In genomic region chr7:44441648-44442109, GRCm38 (mm10) we compare ENCODE assay signal across 9 mouse cellular contexts. TPM values are rescaled to one million over a fixed set of nuclear protein-coding genes. Genes with fewer than 3 reads are reported as not detected.
DNase-seq lines count a peak whose midpoint lies in the region; ATAC-seq and TF ChIP-seq lines count a peak whose summit lies in the region.
"Had no signal": no experiment of that assay in that cellular context is flagged by ENCODE, and none has a peak within 500 bp of the region (broad histone marks: within the 10 kb centered on the region; RNA-seq: fewer than 3 reads in every experiment).

No protein-coding gene starts in this region.

- peak overlapping the region; percentile 92 for H3K4me2 ChIP-seq in midbrain, embryonic 11.5 days

- peaks cover 58% of the 10 kb centered on the region for H3K4me1 ChIP-seq in hindbrain, embryonic 10.5 days (replicated peaks)
- H3K4me1 ChIP-seq in midbrain, embryonic 11.5 days (ENCODE audit: control insufficient read depth, insufficient read depth, low read length), result peaks cover 23% of the 10 kb centered on the region

- H3K27ac ChIP-seq in left cerebral cortex, adult 2 months, result peak overlapping the region; percentile 99
- H3K27ac ChIP-seq in hindbrain, embryonic 10.5 days, result peak overlapping the region; percentile 98
- H3K27ac ChIP-seq in midbrain, embryonic 11.5 days (ENCODE audit: low read depth, low read length), result peak overlapping the region; percentile 88

- H3K36me3 ChIP-seq in hindbrain, embryonic 10.5 days, result peaks cover 23% of the 10 kb centered on the region
- no peaks in the 10 kb centered on the region for H3K36me3 ChIP-seq in midbrain, embryonic 11.5 days (ENCODE audit: control insufficient read depth, insufficient read depth, low read length)
- H3K36me3 ChIP-seq: G1E had no signal

- no peaks in the 10 kb centered on the region for H3K9me3 ChIP-seq in hindbrain, embryonic 10.5 days
- no peaks in the 10 kb centered on the region for H3K9me3 ChIP-seq in midbrain, embryonic 11.5 days (ENCODE audit: control insufficient read depth, low read length)
- H3K9me3 ChIP-seq: G1E had no signal

- ATAC-seq in midbrain, embryonic 11.5 days (ENCODE audit: low FRiP score), result peak; percentile 65

- intact Hi-C loops in left cerebral cortex, adult 2 months (cut with DNase I), result loop anchor here (1.0 to 2.0 kb wide), 2 partner anchors 11 to 21 kb away; no protein-coding TSS in a partner anchor

- WGBS in hindbrain, embryonic 10.5 days, result under 1% methylated on average over 13 of the region's 14 CpGs
- under 1% methylated on average over 14 of the region's 14 CpGs for WGBS in midbrain, embryonic 11.5 days

- peak; percentile 64 to 67 for DNase-seq in left cerebral cortex, adult 2 months (ENCODE audit: extremely low spot score in 1 of 2, low spot score in 2 of 2)
- DNase-seq in left cerebral cortex, adult 9 months (ENCODE audit: low spot score in 2 of 2), result no peak
- peak; percentile 49 to 68 for DNase-seq in cerebellum, postnatal 4 days (ENCODE audit: low spot score in 2 of 2)
- DNase-seq in hindbrain, embryonic 10.5 days (ENCODE audit: low spot score), result peak; percentile 63
- peak; percentile 94 for DNase-seq in midbrain, embryonic 11.5 days (ENCODE audit: low spot score, missing footprints)
- DNase-seq in telencephalon, adult 2 months (ENCODE audit: low read depth, low spot score), result peak; percentile 76
- no peak for DNase-seq in adipocyte (ENCODE audit: low spot score)
- no peak for DNase-seq in kidney, postnatal 36 days

- peaks cover 91% of the 10 kb centered on the region for H3K27me3 ChIP-seq in hindbrain, embryonic 10.5 days (ENCODE audit: insufficient read depth, poor library complexity, severe bottlenecking)
- peaks cover 5% of the 10 kb centered on the region for H3K27me3 ChIP-seq in midbrain, embryonic 11.5 days (ENCODE audit: control insufficient read depth, insufficient read depth, low read length)

- peak overlapping the region; percentile 78 for H3K4me3 ChIP-seq in left cerebral cortex, adult 2 months
- H3K4me3 ChIP-seq in hindbrain, embryonic 10.5 days, result peak overlapping the region; percentile 67
- H3K4me3 ChIP-seq in midbrain, embryonic 11.5 days (ENCODE audit: low read depth, low read length), result peak overlapping the region; percentile 53

- TF ChIP-seq CTCF in left cerebral cortex, adult 2 months (IDR thresholded peaks at IDR 0.05), result no peak

- H3K9ac ChIP-seq in midbrain, embryonic 11.5 days (ENCODE audit: low read length), result peak overlapping the region; percentile 95

RNA-seq across cellular contexts. Expression of gene Lrrc4b, which starts 12.9 kb away (rescaled TPM):
- total RNA-seq in left cerebral cortex, adult 2 months (2021), result 100 to 1,000 TPM; 278 to 294 TPM
- polyA plus RNA-seq in hindbrain, embryonic 10.5 days (2016; fragmentation: Nextera tagmentation; extraction: Ambion mirVana), result 1.7 and 4.4 TPM in 2 replicates
- polyA plus RNA-seq in midbrain, embryonic 11.5 days (2014; fragmentation: Nextera tagmentation; extraction: Ambion mirVana), result 9.2 and 10.3 TPM in 2 replicates
- polyA plus RNA-seq: G1E had no signal

RNA-seq across cellular contexts. Expression of gene Aspdh, which starts 23.5 kb away (rescaled TPM):
- total RNA-seq in left cerebral cortex, adult 2 months (2021), result 10 to 100 TPM in 1 of 2 experiments, 1 to 10 TPM in 1; 9.8 to 10.0 TPM
- polyA plus RNA-seq in hindbrain, embryonic 10.5 days (2016; fragmentation: Nextera tagmentation; extraction: Ambion mirVana), result 0.78 and 1.8 TPM in 2 replicates
- 1.8 and 2.9 TPM in 2 replicates for polyA plus RNA-seq in midbrain, embryonic 11.5 days (2014; fragmentation: Nextera tagmentation; extraction: Ambion mirVana)
- total RNA-seq: G1E had no signal
- polyA plus RNA-seq: G1E had no signal

RNA-seq across cellular contexts. Expression of gene Josd2, which starts 26.1 kb away (rescaled TPM):
- 10 to 100 TPM; 72.3 to 86.6 TPM for total RNA-seq in left cerebral cortex, adult 2 months (2021)
- polyA plus RNA-seq in hindbrain, embryonic 10.5 days (2016; fragmentation: Nextera tagmentation; extraction: Ambion mirVana), result 86.2 and 89.2 TPM in 2 replicates
- polyA plus RNA-seq in midbrain, embryonic 11.5 days (2014; fragmentation: Nextera tagmentation; extraction: Ambion mirVana), result 49.4 and 55.8 TPM in 2 replicates

RNA-seq across cellular contexts. Expression of gene Emc10, which starts 54.6 kb away (rescaled TPM):
- 100 to 1,000 TPM; 192 to 201 TPM for total RNA-seq in left cerebral cortex, adult 2 months (2021)
- polyA plus RNA-seq in hindbrain, embryonic 10.5 days (2016; fragmentation: Nextera tagmentation; extraction: Ambion mirVana), result 102 and 122 TPM in 2 replicates
- polyA plus RNA-seq in midbrain, embryonic 11.5 days (2014; fragmentation: Nextera tagmentation; extraction: Ambion mirVana), result 91.8 and 99.3 TPM in 2 replicates

RNA-seq across cellular contexts. Expression of gene Fam71e1, which starts 54.7 kb away (rescaled TPM):
- 10 to 100 TPM; 15.5 to 21.0 TPM for total RNA-seq in left cerebral cortex, adult 2 months (2021)
- 17.1 and 20.5 TPM in 2 replicates for polyA plus RNA-seq in hindbrain, embryonic 10.5 days (2016; fragmentation: Nextera tagmentation; extraction: Ambion mirVana)
- 14.7 and 17.1 TPM in 2 replicates for polyA plus RNA-seq in midbrain, embryonic 11.5 days (2014; fragmentation: Nextera tagmentation; extraction: Ambion mirVana)

Comparison
In these comparisons a context has a peak if more than half of its experiments do, and no peak if none do; other contexts are left out.
1. DNase-seq: peak in left cerebral cortex, adult 2 months (2 of 2), cerebellum, postnatal 4 days (2 of 2), hindbrain, embryonic 10.5 days (single experiment), midbrain, embryonic 11.5 days (single experiment) and telencephalon, adult 2 months (single experiment); none in left cerebral cortex, adult 9 months (0 of 2), adipocyte (single experiment) and kidney, postnatal 36 days (0 of 2).
2. Peak in every context shown above with its lines, with median percentiles within 50 percentile points of each other: H3K27ac ChIP-seq and H3K4me3 ChIP-seq.